Mouse (Mus musculus) embryonic facial prominence, embryonic 14.5 days (tissue): ENCODE results near the gene Tgds. TPM values are rescaled to one million over a fixed set of nuclear protein-coding genes. Genes with fewer than 3 reads are reported as not detected.

Experiments
- ATAC-seq: fragments of 200-750 bp; cut with Nextera tagmentation; 2 replicates; pipeline ENCODE4 v1.8.0; 2017; ENCODE audit warnings: low read depth, moderate number of reproducible peaks, moderate TSS enrichment
- DNase-seq: peaks from one replicate; pipeline ENCODE4 v3.0.0-alpha.2; 2015; ENCODE audit warnings: low spot score
- H3K27ac ChIP-seq: fragments of 300-500 bp; sonication (generic); replicated peaks from 2 replicates; pipeline ENCODE4 v1.5.1; 2014; ENCODE audit warnings: low read depth, mild to moderate bottlenecking, low read length, moderate library complexity
- H3K27me3 ChIP-seq: fragments of 300-500 bp; sonication (generic); replicated peaks from 2 replicates; pipeline ENCODE4 v1.6.1; 2014; ENCODE audit warnings: low read length; ENCODE audit not compliant: control insufficient read depth, insufficient read depth
- H3K36me3 ChIP-seq: fragments of 300-500 bp; sonication (generic); 2 replicates; pipeline ENCODE4 v1.6.1; 2014; ENCODE audit warnings: low read length, mixed read lengths; ENCODE audit not compliant: control insufficient read depth, insufficient read depth
- H3K4me1 ChIP-seq: fragments of 300-500 bp; sonication (generic); 2 replicates; pipeline ENCODE4 v1.6.1; 2014; ENCODE audit warnings: antibody characterized with exemption, low read length; ENCODE audit not compliant: control insufficient read depth, insufficient read depth
- H3K4me2 ChIP-seq: fragments of 300-500 bp; sonication (generic); 2 replicates; pipeline ENCODE4 v1.6.1; 2014; ENCODE audit warnings: low read depth, mild to moderate bottlenecking, low read length, moderate library complexity, mixed read lengths
- H3K4me3 ChIP-seq: fragments of 300-500 bp; sonication (generic); 2 replicates; pipeline ENCODE4 v1.5.1; 2014; ENCODE audit warnings: low read depth, mild to moderate bottlenecking, low read length
- H3K9ac ChIP-seq: fragments of 300-500 bp; sonication (generic); 2 replicates; pipeline ENCODE4 v1.6.1; 2014; ENCODE audit warnings: low read depth, mild to moderate bottlenecking, low read length, moderate library complexity, mixed read lengths
- H3K9me3 ChIP-seq: fragments of 300-500 bp; sonication (generic); 2 replicates; pipeline ENCODE4 v1.6.1; 2016; ENCODE audit warnings: low read length; ENCODE audit not compliant: control insufficient read depth
- WGBS: fragments of 180-500 bp; shearing (Covaris S2); extraction: QIAGEN DNeasy Blood & Tissue Kit; methylation state at CpG from one replicate; pipeline ENCODE4 v1.1.7; 2014; 5-methylcytosine and 5-hydroxymethylcytosine counted together
- polyA plus RNA-seq: library from polyadenylated mRNA; unstranded; fragments of >200 nt; fragmentation: Nextera tagmentation; extraction: Ambion mirVana; gene quantifications from 2 replicates; pipeline ENCODE4 v1.2.1, GENCODE M21; 2014

Gene Tgds
- polyA plus RNA-seq, 1 experiment from 2014 or later, result 38.3 TPM

GRCm38 (mm10) chr14:118086271-118087035 lies 46.1 kb downstream of the Tgds start:
- H3K9me3 ChIP-seq, result no peaks in the 10 kb centered on the region
- no peak for ATAC-seq
- 38% methylated on average over 5 of the region's 5 CpGs for WGBS
- no peak overlapping the region for H3K4me3 ChIP-seq
- no peak overlapping the region for H3K4me2 ChIP-seq
- H3K27me3 ChIP-seq, result no peaks in the 10 kb centered on the region
- no peak for DNase-seq
- no peak overlapping the region for H3K9ac ChIP-seq
- H3K27ac ChIP-seq, result no peak overlapping the region
- H3K36me3 ChIP-seq, result no peaks in the 10 kb centered on the region
- H3K4me1 ChIP-seq, result peaks cover 5% of the 10 kb centered on the region; the same call in 1 of the 2 replicates

- no peak overlapping the region for H3K4me3 ChIP-seq
- no peaks in the 10 kb centered on the region; the same call in 1 of the 2 replicates for H3K27me3 ChIP-seq
- peaks cover 5% of the 10 kb centered on the region; the same call in 1 of the 2 replicates for H3K4me1 ChIP-seq
- no peak overlapping the region for H3K9ac ChIP-seq
- WGBS, result 82% methylated on average over 6 of the region's 6 CpGs
- ATAC-seq (no peak), DNase-seq (no peak)
- H3K36me3 ChIP-seq, result no peaks in the 10 kb centered on the region
- H3K4me2 ChIP-seq, result no peak overlapping the region
- no peaks in the 10 kb centered on the region for H3K9me3 ChIP-seq
- H3K27ac ChIP-seq, result no peak overlapping the region
Observed at GRCm38 (mm10) chr14:118083851-118084250, 48.7 kb downstream of the Tgds start.

- Histone ChIP-seq H3K27ac (no peak overlapping the region), H3K4me2 (no peak overlapping the region), H3K36me3 (no peaks in the 10 kb centered on the region), H3K4me1 (no peaks in the 10 kb centered on the region), H3K9me3 (no peaks in the 10 kb centered on the region), H3K4me3 (no peak overlapping the region), H3K9ac (no peak overlapping the region), H3K27me3 (no peaks in the 10 kb centered on the region; the same call in 1 of the 2 replicates)
- DNase-seq, result peak; percentile 29
- no peak; the same call in 1 of the 2 replicates for ATAC-seq
- 37% methylated on average over 11 of the region's 11 CpGs for WGBS
Observed at GRCm38 (mm10) chr14:118080606-118081005, 51.9 kb downstream of the Tgds start.

GRCm38 (mm10) chr14:118070100-118070499 lies 62.5 kb downstream of the Tgds start:
- H3K27ac ChIP-seq, result 0 out of 2 replicates have a peak overlapping the region, but pooled peaks have one; percentile 2
- DNase-seq (peak; percentile 49), ATAC-seq (peak; percentile 80)

GRCm38 (mm10) chr14:118069439-118070079 lies 63.0 kb downstream of the Tgds start:
- H3K27ac ChIP-seq, result no peak overlapping the region

More at GRCm38 (mm10) chr14:118070100-118070499, 62.5 kb downstream of the Tgds start:
- Histone ChIP-seq H3K36me3 (no peaks in the 10 kb centered on the region), H3K4me1 (no peaks in the 10 kb centered on the region), H3K9ac (no peak overlapping the region), H3K4me2 (no peak overlapping the region), H3K4me3 (no peak overlapping the region), H3K9me3 (no peaks in the 10 kb centered on the region), H3K27me3 (no peaks in the 10 kb centered on the region)
- WGBS, result 76% methylated on average over 12 of the region's 12 CpGs

More at GRCm38 (mm10) chr14:118069439-118070079, 63.0 kb downstream of the Tgds start:
- Histone ChIP-seq H3K9ac (no peak overlapping the region), H3K4me3 (no peak overlapping the region), H3K4me1 (no peaks in the 10 kb centered on the region), H3K4me2 (no peak overlapping the region), H3K36me3 (no peaks in the 10 kb centered on the region), H3K27me3 (no peaks in the 10 kb centered on the region), H3K9me3 (no peaks in the 10 kb centered on the region)
- WGBS, result 84% methylated on average over 12 of the region's 12 CpGs
- ATAC-seq (0 out of 2 replicates have a peak, but pooled peaks have one; percentile 35), DNase-seq (peak; percentile 29)

Other genes starting within 250 kb of the Tgds start
- 9.1 and 10.9 TPM in 2 replicates for gene Dct, start 80.5 kb downstream of the Tgds start, polyA plus RNA-seq
- 91.1 and 92.9 TPM in 2 replicates for gene Gpr180, start 4.4 kb upstream of the Tgds start, polyA plus RNA-seq
- 2.2 and 2.7 TPM in 2 replicates for gene Sox21, start 104.3 kb upstream of the Tgds start, polyA plus RNA-seq
- gene Gm9376, start 134.2 kb upstream of the Tgds start, polyA plus RNA-seq, result not detected in 2 replicates